Mouse (Mus musculus): ENCODE data around the gene Rpn1. TPM values are rescaled to one million over a fixed set of nuclear protein-coding genes. Genes with fewer than 3 reads are reported as not detected.
A peak's percentile ranks its signal among the peaks of the same experiment; 100 is the strongest.

The Rpn1 gene
- polyA plus RNA-seq, 1 experiment from 2014 or later = 440 TPM

DNA sequence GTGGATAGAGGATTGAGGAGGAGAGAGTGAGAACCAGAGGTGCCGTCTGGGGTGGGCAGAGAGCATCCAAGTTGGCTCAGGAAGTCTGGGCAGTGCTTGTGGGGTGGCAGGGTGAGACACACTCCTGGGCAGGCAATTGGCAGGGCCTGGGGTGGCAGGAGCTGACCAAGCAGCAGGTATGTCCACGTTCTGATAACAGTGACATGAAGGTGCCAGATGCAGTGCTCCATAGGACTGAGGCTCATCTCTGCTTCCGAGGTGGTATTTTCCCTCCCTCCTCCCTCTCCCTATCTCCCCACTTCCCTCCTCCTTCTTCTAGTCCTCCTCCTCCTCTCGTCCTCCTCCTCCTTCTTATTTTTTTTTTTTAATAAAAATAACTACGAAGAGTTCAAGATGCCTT lies 47.2 kb downstream of the Rpn1 start:
- H3K4me1 ChIP-seq (ENCODE audit: insufficient read depth) = no peaks in the 10 kb centered on the region
- ATAC-seq (ENCODE audit: insufficient read depth) (no peak), DNase-seq (no peak)
- H3K9ac ChIP-seq = no peak overlapping the region
- H3K4me2 ChIP-seq = peak overlapping the region; percentile 44
- H3K27me3 ChIP-seq (ENCODE audit: insufficient read depth, low read length) = no peaks in the 10 kb centered on the region
- H3K4me3 ChIP-seq (ENCODE audit: low read depth, low read length) = no peak overlapping the region
- TF ChIP-seq CTCF (IDR thresholded peaks at IDR 0.05; ENCODE audit: low read depth) = no peak
- H3K36me3 ChIP-seq (ENCODE audit: insufficient read depth) = no peaks in the 10 kb centered on the region
- no peak overlapping the region for H3K27ac ChIP-seq (ENCODE audit: low read depth)
- H3K9me3 ChIP-seq (ENCODE audit: low read depth, low read length) = no peaks in the 10 kb centered on the region
- 15% methylated on average over 5 of the region's 5 CpGs for WGBS

DNA sequence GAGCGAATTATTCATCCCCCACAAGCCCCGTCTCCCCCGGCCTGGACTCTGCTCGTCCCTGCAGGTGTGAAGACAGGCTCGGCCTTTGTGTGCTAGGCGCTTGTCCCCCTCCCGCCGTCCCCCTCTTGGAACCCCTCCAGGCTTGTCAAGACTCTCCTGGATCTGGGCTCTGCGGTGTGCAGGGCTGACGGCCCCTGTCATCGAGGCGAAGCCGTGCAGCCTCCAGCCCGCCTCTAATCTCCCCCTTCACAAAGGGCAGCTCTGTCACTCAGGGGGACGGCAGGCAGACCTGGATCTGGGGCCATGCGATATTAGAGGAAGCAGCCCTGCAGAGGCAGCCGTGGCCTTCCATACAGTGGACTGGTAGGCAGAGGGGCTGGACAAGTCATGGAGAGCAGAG lies 47.8 kb downstream of the Rpn1 start:
- Histone ChIP-seq H3K27me3 (ENCODE audit: insufficient read depth, low read length) (no peaks in the 10 kb centered on the region), H3K4me3 (ENCODE audit: low read depth, low read length) (no peak overlapping the region), H3K4me1 (ENCODE audit: insufficient read depth) (no peaks in the 10 kb centered on the region), H3K9me3 (ENCODE audit: low read depth, low read length) (no peaks in the 10 kb centered on the region), H3K27ac (ENCODE audit: low read depth) (no peak overlapping the region), H3K9ac (no peak overlapping the region), H3K36me3 (ENCODE audit: insufficient read depth) (no peaks in the 10 kb centered on the region), H3K4me2 (peak overlapping the region; percentile 44)
- TF ChIP-seq CTCF (IDR thresholded peaks at IDR 0.05; ENCODE audit: low read depth) = no peak
- ATAC-seq (ENCODE audit: insufficient read depth) = peak; percentile 62; the same call in 1 of the 2 replicates
- WGBS = 6% methylated on average over 17 of the region's 17 CpGs
- DNase-seq = peak; percentile 28

DNA sequence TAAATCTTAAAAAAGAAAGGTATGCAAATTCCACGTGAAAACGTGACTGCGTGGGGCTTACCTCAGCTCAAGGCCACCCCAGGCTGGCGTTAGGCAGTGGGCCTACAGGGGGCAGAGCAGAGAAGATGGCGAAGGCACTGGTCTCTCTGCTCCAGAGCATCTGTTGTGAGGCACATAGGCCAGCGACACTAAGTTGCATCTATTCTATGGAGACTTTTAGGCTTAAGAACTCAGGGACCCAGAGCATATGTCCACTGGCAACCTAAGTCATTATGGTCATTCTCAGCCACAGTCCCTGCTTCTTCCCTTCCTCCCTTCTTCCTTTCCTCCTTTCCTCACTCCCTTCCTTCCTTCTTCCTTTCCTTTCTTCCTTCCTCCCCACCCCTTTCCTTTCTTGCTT lies 48.8 kb downstream of the Rpn1 start:
- Histone ChIP-seq H3K9ac (no peak overlapping the region), H3K27me3 (ENCODE audit: insufficient read depth, low read length) (no peaks in the 10 kb centered on the region), H3K9me3 (ENCODE audit: low read depth, low read length) (no peaks in the 10 kb centered on the region), H3K4me2 (no peak overlapping the region), H3K4me3 (ENCODE audit: low read depth, low read length) (no peak overlapping the region), H3K36me3 (ENCODE audit: insufficient read depth) (no peaks in the 10 kb centered on the region), H3K27ac (ENCODE audit: low read depth) (no peak overlapping the region), H3K4me1 (ENCODE audit: insufficient read depth) (no peaks in the 10 kb centered on the region)
- no peak for TF ChIP-seq CTCF (IDR thresholded peaks at IDR 0.05; ENCODE audit: low read depth)
- WGBS = 80% methylated on average over 6 of the region's 6 CpGs
- DNase-seq = no peak
- ATAC-seq (ENCODE audit: insufficient read depth) = no peak

DNA sequence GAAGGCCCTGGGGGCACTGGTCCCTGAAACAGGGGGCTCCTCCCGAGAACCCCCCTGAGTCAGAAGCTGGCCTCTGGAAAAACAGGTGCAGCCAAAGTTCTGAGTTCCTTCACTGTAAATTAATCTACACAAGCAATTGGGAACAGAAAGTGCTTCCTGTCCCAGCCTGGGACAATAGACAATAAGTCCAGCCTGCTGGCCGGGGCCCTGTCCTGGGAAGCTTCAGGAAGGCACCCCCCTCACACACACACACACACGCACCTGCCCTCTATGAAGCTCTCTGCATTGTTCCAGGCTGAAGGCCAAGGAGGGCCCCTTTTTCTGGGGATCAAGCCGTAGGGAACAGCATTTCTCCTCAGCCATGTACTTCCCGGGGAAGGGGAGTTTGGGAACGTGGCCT lies 49.6 kb downstream of the Rpn1 start:
- no peaks in the 10 kb centered on the region for H3K4me1 ChIP-seq (ENCODE audit: insufficient read depth)
- ATAC-seq (ENCODE audit: insufficient read depth) (0 out of 2 replicates have a peak, but pooled peaks have one; percentile 13), DNase-seq (peak; percentile 49)
- 55% methylated on average over 6 of the region's 6 CpGs for WGBS
- no peak for TF ChIP-seq CTCF (IDR thresholded peaks at IDR 0.05; ENCODE audit: low read depth)
- no peak overlapping the region for H3K4me3 ChIP-seq (ENCODE audit: low read depth, low read length)
- H3K9ac ChIP-seq = no peak overlapping the region
- H3K27ac ChIP-seq (ENCODE audit: low read depth) = no peak overlapping the region
- no peaks in the 10 kb centered on the region for H3K9me3 ChIP-seq (ENCODE audit: low read depth, low read length)
- H3K36me3 ChIP-seq (ENCODE audit: insufficient read depth) = no peaks in the 10 kb centered on the region
- no peak overlapping the region for H3K4me2 ChIP-seq
- H3K27me3 ChIP-seq (ENCODE audit: insufficient read depth, low read length) = no peaks in the 10 kb centered on the region

DNA sequence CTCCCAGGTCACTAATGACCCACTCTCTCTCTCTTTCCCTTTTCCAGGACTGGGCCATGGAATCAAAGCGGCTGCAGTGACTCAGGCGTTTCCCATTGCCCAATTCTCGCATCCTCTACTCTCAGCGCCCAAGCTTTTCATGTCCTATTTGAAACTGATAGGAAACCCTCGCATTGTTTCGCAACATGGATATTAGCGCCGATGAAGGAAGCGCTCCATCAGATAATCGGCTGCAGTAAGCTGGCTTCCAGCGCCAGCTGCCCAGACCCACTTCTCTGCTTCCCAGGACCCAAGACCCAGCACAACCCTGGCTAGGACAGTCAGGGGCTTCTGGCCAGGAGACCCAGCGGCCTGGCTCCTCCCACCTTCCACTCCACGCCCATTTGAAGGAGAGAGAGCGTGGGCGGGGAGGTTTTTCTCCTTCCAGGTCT lies 51.9 kb downstream of the Rpn1 start:
- Histone ChIP-seq H3K9ac (peak overlapping the region; percentile 10), H3K4me2 (peak overlapping the region; percentile 58), H3K27me3 (ENCODE audit: insufficient read depth, low read length) (no peaks in the 10 kb centered on the region), H3K27ac (ENCODE audit: low read depth) (no peak overlapping the region), H3K4me3 (ENCODE audit: low read depth, low read length) (peak overlapping the region; percentile 22), H3K9me3 (ENCODE audit: low read depth, low read length) (no peaks in the 10 kb centered on the region), H3K4me1 (ENCODE audit: insufficient read depth) (no peaks in the 10 kb centered on the region), H3K36me3 (ENCODE audit: insufficient read depth) (no peaks in the 10 kb centered on the region)
- TF ChIP-seq CTCF (IDR thresholded peaks at IDR 0.05; ENCODE audit: low read depth) = no peak
- ATAC-seq (ENCODE audit: insufficient read depth) = peak; percentile 50; the same call in 1 of the 2 replicates
- peak; percentile 64 for DNase-seq
- WGBS = 14% methylated on average over 15 of the region's 15 CpGs

DNA sequence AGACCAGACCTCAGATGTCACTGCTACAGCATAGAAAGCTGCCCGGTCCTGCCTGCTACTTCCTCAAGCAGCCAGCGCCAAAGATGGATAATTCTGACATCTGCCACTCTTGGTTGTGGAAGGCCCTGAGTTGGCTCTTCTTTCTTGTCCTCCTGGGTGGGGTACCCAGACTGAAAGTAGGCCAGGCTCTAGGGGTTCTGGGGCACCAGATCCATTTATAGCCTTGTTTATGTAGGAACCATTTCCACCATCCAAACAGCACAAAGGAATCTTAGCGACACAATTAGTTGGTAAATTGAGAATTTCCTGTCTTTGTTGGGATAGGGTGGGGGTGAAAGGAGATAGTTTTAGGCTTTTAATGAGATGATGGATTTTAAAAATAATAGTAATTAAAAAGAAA lies 54.2 kb downstream of the Rpn1 start:
- Histone ChIP-seq H3K4me3 (ENCODE audit: low read depth, low read length) (no peak overlapping the region), H3K27ac (ENCODE audit: low read depth) (no peak overlapping the region), H3K36me3 (ENCODE audit: insufficient read depth) (no peaks in the 10 kb centered on the region), H3K4me1 (ENCODE audit: insufficient read depth) (no peaks in the 10 kb centered on the region), H3K4me2 (no peak overlapping the region), H3K27me3 (ENCODE audit: insufficient read depth, low read length) (no peaks in the 10 kb centered on the region), H3K9ac (no peak overlapping the region), H3K9me3 (ENCODE audit: low read depth, low read length) (no peaks in the 10 kb centered on the region)
- no peak for DNase-seq
- WGBS = 60% methylated on average over 3 of the region's 3 CpGs
- no peak for ATAC-seq (ENCODE audit: insufficient read depth)
- no peak for TF ChIP-seq CTCF (IDR thresholded peaks at IDR 0.05; ENCODE audit: low read depth)

DNA sequence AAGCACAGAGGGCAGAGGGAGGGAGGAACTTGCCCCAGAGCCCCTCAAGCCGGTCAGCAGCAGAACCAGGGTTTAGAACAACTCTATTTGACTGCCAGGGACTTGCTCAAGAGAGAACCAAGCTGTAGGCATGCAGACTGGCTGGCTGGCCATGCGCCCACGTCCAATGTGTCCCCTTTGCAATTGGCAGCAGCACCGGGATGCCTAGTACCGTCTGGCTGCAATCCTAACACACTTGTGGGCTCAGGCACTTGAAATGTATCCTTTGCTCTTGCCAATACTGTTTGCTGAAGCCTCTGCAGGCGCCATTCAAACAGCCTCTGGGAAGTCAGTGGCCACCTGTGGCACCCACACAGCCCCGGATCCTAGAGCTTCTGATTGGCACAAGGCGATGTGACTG lies 56.0 kb downstream of the Rpn1 start:
- Histone ChIP-seq H3K4me1 (ENCODE audit: insufficient read depth) (no peaks in the 10 kb centered on the region), H3K4me2 (no peak overlapping the region), H3K9ac (no peak overlapping the region), H3K27ac (ENCODE audit: low read depth) (no peak overlapping the region; the same call in 1 of the 2 replicates), H3K9me3 (ENCODE audit: low read depth, low read length) (no peaks in the 10 kb centered on the region), H3K27me3 (ENCODE audit: insufficient read depth, low read length) (no peaks in the 10 kb centered on the region), H3K4me3 (ENCODE audit: low read depth, low read length) (no peak overlapping the region), H3K36me3 (ENCODE audit: insufficient read depth) (no peaks in the 10 kb centered on the region)
- DNase-seq = peak; percentile 62
- 33% methylated on average over 8 of the region's 8 CpGs for WGBS
- ATAC-seq (ENCODE audit: insufficient read depth) = peak; percentile 22; the same call in 1 of the 2 replicates
- TF ChIP-seq CTCF (IDR thresholded peaks at IDR 0.05; ENCODE audit: low read depth) = no peak

DNA sequence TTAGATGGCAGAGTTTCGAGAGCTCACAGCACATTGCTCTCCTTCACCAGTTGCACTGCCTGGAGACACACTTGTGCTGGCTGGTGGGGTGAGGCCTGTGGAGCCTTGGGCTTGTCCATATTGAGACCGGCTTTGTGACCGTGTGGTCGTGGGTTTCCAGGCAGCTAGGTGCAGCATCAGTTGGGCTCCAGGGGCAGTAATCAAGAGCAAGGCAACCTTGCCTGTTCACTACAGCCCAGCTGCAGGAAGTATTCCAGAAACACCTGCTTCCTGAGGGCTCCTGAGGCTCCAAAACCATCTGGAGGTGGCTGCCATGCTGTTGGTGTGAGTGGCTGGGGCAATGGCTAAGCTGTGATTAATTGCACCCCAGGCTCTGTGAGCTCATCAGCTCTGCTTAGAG lies 61.5 kb downstream of the Rpn1 start:
- WGBS = 65% methylated on average over 4 of the region's 4 CpGs
- no peak for TF ChIP-seq CTCF (IDR thresholded peaks at IDR 0.05; ENCODE audit: low read depth)
- no peak overlapping the region for H3K4me3 ChIP-seq (ENCODE audit: low read depth, low read length)
- H3K9me3 ChIP-seq (ENCODE audit: low read depth, low read length) = no peaks in the 10 kb centered on the region
- DNase-seq (peak; percentile 55), ATAC-seq (ENCODE audit: insufficient read depth) (no peak)
- no peaks in the 10 kb centered on the region for H3K36me3 ChIP-seq (ENCODE audit: insufficient read depth)
- H3K4me2 ChIP-seq = no peak overlapping the region
- H3K4me1 ChIP-seq (ENCODE audit: insufficient read depth) = peaks cover 4% of the 10 kb centered on the region; the same call in 1 of the 2 replicates
- H3K27me3 ChIP-seq (ENCODE audit: insufficient read depth, low read length) = no peaks in the 10 kb centered on the region
- no peak overlapping the region for H3K9ac ChIP-seq
- H3K27ac ChIP-seq (ENCODE audit: low read depth) = no peak overlapping the region
